Mouse (Mus musculus): ENCODE results near the gene Clec10a.

Clec10a gene

GRCm38 (mm10) chr11:70179401-70179800, 23.4 kb downstream of the Clec10a start:
- in situ Hi-C loops (cut with MboI; ENCODE audit: low sequenced_read_pairs): loop anchor here (25.0 kb wide), 1 partner anchor 117 kb away; the partner anchor contains the start of gene Asgr1

DNA sequence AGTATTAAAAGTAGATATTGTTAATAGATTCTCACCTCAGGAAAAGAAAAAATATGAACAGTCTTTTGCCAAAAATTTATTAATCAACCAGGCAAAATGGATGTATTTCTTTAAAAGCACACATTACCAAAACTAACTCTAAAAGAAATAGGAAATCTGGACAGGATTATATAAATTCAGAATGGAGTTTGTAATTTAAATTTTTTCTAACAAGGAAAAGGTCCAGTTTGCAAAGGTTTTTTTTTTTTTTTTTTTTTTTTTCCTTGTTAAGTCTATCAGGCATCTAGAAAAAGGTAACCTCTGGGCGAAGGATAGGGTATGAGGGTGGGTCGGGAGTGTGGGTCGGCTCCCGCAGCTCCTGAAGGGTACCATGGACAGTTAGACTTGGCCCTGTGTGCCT, 24.5 kb downstream of the Clec10a start:
- in situ Hi-C loops (cut with MboI; ENCODE audit: low sequenced_read_pairs): loop anchor here (25.0 kb wide), 1 partner anchor 118 kb away; the partner anchor contains the start of gene Asgr1

DNA sequence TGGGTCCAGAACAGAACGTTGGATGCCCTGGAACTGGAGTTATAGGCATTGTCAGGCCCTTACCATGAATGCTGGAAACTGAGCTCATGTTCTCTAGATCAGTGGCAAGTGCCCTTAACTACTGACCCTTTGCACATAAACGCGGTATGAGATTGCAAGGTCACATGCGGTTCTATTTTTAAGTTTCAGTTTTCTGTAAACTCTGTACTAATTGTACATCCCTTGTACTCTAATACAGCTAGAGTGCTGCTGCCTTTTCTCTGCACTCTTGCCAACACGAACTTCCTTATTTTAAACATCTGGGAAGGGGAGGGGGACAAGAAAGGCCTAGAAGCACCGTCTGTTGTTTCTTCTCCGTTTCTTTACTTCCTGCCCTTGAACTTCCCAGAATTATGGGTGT, 29.1 kb downstream of the Clec10a start:
- in situ Hi-C loops (cut with MboI; ENCODE audit: low sequenced_read_pairs): loop anchor here (25.0 kb wide), 1 partner anchor 123 kb away; the partner anchor contains the start of gene Asgr1

DNA sequence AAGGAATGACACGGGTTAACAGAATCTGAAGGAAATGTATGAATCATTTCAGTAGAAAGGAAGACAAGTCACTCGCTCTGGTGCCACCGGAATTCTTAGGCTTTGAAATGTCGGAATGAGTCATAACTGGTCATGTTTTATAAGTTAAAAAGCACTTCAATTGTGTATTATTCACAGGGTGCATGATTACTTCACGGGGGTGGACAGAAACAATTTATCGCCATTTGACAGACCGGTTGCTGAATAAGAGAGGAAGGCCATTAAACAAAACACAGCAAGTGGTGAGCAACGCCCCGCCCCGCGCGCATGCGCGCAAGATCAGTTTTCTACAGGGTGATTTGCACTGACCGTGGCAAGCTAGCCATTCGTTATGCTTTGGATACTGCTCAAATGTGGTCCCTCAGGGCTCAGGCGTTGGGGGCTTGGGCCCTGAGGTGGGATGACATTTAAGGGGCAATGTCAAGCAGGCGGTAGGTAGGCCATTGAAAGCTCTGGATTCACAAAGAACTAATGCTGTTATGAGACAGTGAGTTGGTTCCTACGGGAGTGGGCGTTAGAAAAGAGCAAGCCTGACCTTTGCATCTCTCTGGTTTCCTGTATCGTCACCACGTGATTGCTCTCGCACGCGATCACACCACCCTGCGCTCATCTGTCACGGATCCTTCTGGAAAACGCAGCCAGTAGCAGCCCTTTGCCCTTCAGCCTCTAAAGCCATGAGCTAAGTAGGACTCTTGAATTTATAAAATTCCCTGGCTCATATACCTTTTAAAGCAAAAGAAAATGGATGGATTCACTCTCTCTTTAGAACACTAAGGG, 33.5 kb downstream of the Clec10a start:
- in situ Hi-C loops (cut with MboI; ENCODE audit: low sequenced_read_pairs): loop anchor here (25.0 kb wide), 1 partner anchor 127 kb away; the partner anchor contains the start of gene Asgr1

DNA sequence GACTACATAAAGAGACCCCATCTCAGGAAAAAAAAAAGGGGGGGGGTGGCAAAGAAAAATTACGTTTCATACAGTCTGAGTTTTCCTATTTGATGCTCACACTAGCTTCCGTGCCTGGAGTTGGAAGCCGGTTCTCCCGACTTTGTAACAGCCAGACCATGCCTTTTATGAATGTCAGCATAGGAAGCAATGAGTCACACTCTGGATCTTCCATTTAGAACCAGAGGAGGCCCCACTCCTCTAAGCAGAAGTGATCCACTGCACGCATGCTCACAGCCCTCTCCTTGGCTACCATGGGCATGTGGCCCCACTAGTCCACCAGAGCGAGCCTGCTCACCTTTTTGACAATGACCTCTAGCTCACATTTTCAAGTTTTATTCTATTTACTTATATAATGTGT, 35.2 kb downstream of the Clec10a start:
- in situ Hi-C loops (cut with MboI; ENCODE audit: low sequenced_read_pairs): loop anchor here (25.0 kb wide), 1 partner anchor 129 kb away; the partner anchor contains the start of gene Asgr1

GRCm38 (mm10) chr11:70192157-70192556, 36.2 kb downstream of the Clec10a start:
- in situ Hi-C loops (cut with MboI; ENCODE audit: low sequenced_read_pairs): loop anchor here (25.0 kb wide), 1 partner anchor 130 kb away; the partner anchor contains the start of gene Asgr1

- in situ Hi-C loops (cut with MboI; ENCODE audit: low sequenced_read_pairs): loop anchor here (25.0 kb wide), 1 partner anchor 131 kb away; the partner anchor contains the start of gene Asgr1
Measured at GRCm38 (mm10) chr11:70193354-70194285, 37.6 kb downstream of the Clec10a start.

DNA sequence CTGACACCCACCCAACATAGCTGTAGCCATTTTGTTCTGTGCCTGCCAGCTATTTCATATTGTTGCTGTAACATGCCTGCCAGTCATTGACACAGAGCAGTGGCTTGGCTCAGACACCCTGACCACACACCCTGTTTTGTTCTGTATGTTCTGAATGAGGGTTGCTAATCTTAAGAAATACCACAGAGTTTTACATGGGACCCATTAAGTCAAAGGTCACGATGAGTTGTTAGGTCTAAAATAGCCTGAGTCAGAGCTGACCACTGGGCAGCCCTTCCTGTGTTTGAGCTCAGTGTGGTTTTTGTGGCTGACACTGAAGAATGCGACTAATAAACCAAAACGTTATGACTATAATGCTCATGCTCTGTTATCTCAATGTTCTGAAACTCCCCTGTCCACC, 42.3 kb downstream of the Clec10a start:
- in situ Hi-C loops (cut with MboI; ENCODE audit: low sequenced_read_pairs): loop anchor here (25.0 kb wide), 1 partner anchor 136 kb away; the partner anchor contains the start of gene Asgr1

GRCm38 (mm10) chr11:70199107-70199506, 43.1 kb downstream of the Clec10a start:
- in situ Hi-C loops (cut with MboI; ENCODE audit: low sequenced_read_pairs): loop anchor here (25.0 kb wide), 1 partner anchor 137 kb away; the partner anchor contains the start of gene Asgr1

GRCm38 (mm10) chr11:70200036-70200608, 44.1 kb downstream of the Clec10a start:
- in situ Hi-C loops (cut with MboI; ENCODE audit: low sequenced_read_pairs): no loop called here

GRCm38 (mm10) chr11:70201691-70202090, 45.7 kb downstream of the Clec10a start:
- in situ Hi-C loops (cut with MboI; ENCODE audit: low sequenced_read_pairs): no loop called here

DNA sequence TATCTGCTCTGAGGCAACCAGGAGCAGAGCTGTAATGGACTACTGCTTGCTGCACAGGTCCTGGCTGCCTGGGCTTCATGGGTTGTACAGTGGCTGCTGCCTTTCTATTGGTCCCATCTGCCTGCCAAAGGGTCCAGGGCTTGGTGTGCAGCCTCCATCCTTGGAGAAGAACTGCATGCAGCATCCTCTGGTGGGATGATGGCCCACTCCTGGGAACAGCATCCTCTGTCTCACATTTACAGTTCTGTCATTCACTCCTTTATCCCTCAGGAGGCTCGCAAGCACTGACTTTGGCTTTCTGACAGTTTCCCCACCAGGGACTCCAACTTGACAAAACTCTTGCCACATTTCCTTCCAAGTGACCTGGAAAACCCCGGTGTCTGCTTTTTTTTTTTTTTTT, 50.8 kb downstream of the Clec10a start:
- in situ Hi-C loops (cut with MboI; ENCODE audit: low sequenced_read_pairs): no loop called here

DNA sequence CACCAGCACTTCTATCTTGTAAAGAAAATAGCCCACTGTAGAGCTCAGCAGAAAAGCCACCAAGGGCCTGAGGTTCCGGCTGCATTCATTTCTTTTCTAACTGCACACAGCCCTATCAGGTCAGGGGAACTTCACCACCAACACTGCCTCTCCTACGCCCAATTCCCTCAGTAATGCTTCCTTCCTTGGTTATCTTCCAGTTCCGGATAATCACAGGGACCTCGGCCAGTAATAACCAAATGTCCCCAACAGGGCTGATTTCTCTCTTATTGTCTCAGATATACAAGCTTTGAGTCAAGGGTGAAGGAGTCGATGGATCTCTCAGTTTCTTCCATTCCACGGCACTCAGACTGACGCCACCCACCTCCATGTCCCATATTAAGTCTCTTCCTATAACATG, 51.3 kb downstream of the Clec10a start:
- in situ Hi-C loops (cut with MboI; ENCODE audit: low sequenced_read_pairs): no loop called here

GRCm38 (mm10) chr11:70208778-70209388, 52.9 kb downstream of the Clec10a start:
- in situ Hi-C loops (cut with MboI; ENCODE audit: low sequenced_read_pairs): no loop called here

DNA sequence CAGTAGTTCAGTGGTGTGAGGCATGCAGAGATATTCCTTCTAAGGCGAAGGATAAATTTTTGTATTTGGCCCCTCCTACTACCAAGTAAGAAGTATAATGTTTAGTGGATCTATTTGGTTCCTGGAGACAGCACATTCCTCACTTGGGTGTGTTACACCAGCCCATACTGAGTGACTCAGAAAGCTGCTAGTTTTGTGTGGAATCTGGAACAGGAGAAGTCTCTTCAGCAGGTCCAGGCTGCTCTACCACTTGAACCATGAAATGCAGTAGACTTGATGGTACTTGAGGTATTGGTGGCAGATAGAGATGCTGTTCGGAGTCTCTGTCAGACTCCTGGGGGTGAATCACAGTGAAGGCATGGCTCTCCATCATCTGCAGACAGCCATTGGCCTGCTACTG, 54.7 kb downstream of the Clec10a start:
- in situ Hi-C loops (cut with MboI; ENCODE audit: low sequenced_read_pairs): no loop called here

- in situ Hi-C loops (cut with MboI; ENCODE audit: low sequenced_read_pairs): no loop called here
Measured at GRCm38 (mm10) chr11:70211972-70212371, 56.0 kb downstream of the Clec10a start.

GRCm38 (mm10) chr11:70212423-70212822, 56.4 kb downstream of the Clec10a start, which contains the start of gene Slc16a11:
Gene Slc16a11, plus strand, starts transcription at chr11:70212752.
- in situ Hi-C loops (cut with MboI; ENCODE audit: low sequenced_read_pairs): no loop called here

DNA sequence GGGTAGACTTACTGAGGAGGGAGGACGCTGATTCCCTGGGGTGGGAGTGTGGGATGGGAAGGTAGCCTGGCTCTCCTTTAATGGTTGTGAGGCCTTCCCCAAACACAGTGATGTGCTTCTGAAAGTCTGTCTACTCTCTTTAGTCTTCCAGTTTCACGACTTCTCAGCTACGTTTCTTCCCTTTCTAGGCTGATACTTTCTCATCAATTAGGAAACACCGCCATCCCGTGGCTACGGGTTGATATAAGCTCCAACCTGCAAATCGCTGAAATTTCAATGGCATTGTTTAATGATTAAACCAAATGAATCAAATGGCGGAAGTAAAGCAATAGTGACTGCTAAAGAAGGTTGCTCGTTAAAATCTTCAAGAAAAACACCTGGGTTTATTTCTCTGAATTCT, 56.9 kb downstream of the Clec10a start:
- in situ Hi-C loops (cut with MboI; ENCODE audit: low sequenced_read_pairs): no loop called here

- in situ Hi-C loops (cut with MboI; ENCODE audit: low sequenced_read_pairs): no loop called here
Measured at GRCm38 (mm10) chr11:70213736-70214135, 57.7 kb downstream of the Clec10a start.

DNA sequence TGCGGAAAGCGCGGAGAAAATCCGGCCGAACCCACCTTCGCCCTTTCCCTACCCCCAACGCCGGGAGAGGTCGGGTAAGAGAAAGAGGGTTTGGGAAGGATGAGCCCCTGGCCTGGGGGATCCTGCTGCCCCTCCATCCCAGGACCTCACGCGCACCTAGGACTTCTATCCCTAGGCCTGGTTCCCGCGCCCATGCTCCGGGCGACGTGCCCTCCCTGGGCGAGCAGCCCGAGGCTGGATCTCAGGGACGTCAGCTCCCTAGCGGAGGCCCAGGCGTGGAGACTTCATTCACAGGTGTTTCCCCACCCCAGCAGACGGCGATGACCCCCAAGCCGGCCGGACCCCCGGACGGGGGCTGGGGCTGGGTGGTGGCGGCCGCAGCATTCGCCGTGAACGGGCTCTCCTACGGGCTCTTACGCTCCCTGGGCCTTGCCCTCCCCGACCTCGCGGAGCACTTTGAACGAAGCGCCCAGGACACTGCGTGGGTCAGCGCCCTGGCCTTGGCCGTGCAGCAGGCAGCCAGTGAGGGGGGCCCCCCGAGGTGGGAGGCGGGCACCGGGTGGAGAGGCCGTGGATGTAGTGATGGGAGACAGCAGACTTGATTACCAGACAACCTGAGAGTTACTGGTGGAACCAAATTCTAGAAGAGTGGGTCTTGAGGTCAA, 58.3 kb downstream of the Clec10a start:
- in situ Hi-C loops (cut with MboI; ENCODE audit: low sequenced_read_pairs): no loop called here

Measured in CH12F3 (cell line).